Mouse (Mus musculus) bone marrow, adult 2 months (tissue): ENCODE measurements around the gene Timm29.

Experiments used
- CTCF ChIP-seq: fragments of 200-500 bp; IDR thresholded peaks from 2 replicates; pipeline ENCODE4 v1.5.1; 2011; ENCODE audit warnings: low read length, control low read depth; ENCODE audit not compliant: control insufficient read depth, insufficient read depth
- POLR2A ChIP-seq: fragments of 200-500 bp; IDR thresholded peaks from 2 replicates; pipeline ENCODE4 v1.6.1; 2011; ENCODE audit warnings: low read depth, mild to moderate bottlenecking, control low read depth, low read length, borderline replicate concordance; ENCODE audit not compliant: control insufficient read depth

DNA sequence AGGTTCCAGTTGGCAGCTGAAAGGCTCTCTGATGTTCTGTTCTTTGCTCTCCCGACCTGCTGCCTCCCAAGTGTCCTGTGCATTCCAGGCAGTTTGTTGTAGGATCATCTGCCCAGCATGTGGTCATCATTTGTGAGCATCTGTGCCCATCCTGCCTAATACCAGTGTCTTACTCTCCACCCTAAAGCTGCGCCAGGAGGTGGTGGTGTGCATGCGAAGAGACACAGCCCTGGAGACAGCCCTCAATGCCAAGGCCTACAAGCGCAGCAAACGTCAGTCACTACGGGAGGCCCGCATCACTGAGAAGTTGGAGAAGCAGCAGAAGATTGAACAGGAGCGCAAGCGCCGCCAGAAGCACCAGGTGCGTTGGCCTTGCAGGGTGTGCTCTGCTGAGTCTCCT lies 46.5 kb downstream of the Timm29 start:
- TF ChIP-seq POLR2A (no peak), CTCF (no peak)
